Mouse (Mus musculus) kidney, postnatal 0 days (tissue): ENCODE measurements at regions not wholly inside any gene's neighbourhood (a gene's known extent, or its start where the extent isn't known, plus 50 kb on each side); places are given as distances from the start of the nearest gene placed in this dataset.

ENCODE experiments used
- ATAC-seq: fragments of 200-750 bp; cut with Nextera tagmentation; replicated peaks from 2 replicates; pipeline ENCODE4 v1.8.0; 2017; ENCODE audit warnings: low read depth, moderate number of reproducible peaks, moderate TSS enrichment, moderate library complexity; ENCODE audit not compliant: low FRiP score
- DNase-seq: peaks from one replicate; pipeline ENCODE4 v3.0.0-alpha.2; 2016; ENCODE audit warnings: low spot score
- H3K27ac ChIP-seq: fragments of 300-500 bp; sonication (generic); 2 replicates; pipeline ENCODE4 v1.5.1; 2014; ENCODE audit warnings: mild to moderate bottlenecking
- H3K27me3 ChIP-seq: fragments of 300-500 bp; sonication (generic); 2 replicates; pipeline ENCODE4 v1.6.1; 2014; ENCODE audit warnings: low read length, mixed read lengths; ENCODE audit not compliant: insufficient read depth
- H3K36me3 ChIP-seq: fragments of 300-500 bp; sonication (generic); 2 replicates; pipeline ENCODE4 v1.6.1; 2014; ENCODE audit warnings: low read length, mixed read lengths; ENCODE audit not compliant: insufficient read depth
- H3K4me1 ChIP-seq: fragments of 300-500 bp; sonication (generic); replicated peaks from 2 replicates; pipeline ENCODE4 v1.6.1; 2014; ENCODE audit warnings: antibody characterized with exemption, low read length, mixed read lengths; ENCODE audit not compliant: insufficient read depth
- H3K4me2 ChIP-seq: fragments of 300-500 bp; sonication (generic); 2 replicates; pipeline ENCODE4 v1.6.1; 2014; ENCODE audit warnings: mild to moderate bottlenecking, low read length, moderate library complexity, mixed read lengths
- H3K4me3 ChIP-seq: fragments of 300-500 bp; sonication (generic); replicated peaks from 2 replicates; pipeline ENCODE4 v1.5.1; 2014; ENCODE audit warnings: low read depth, low read length
- H3K9ac ChIP-seq: fragments of 300-500 bp; sonication (generic); 2 replicates; pipeline ENCODE4 v1.6.1; 2014; ENCODE audit warnings: low read depth, low read length
- H3K9me3 ChIP-seq: fragments of 300-500 bp; sonication (generic); replicated peaks from 2 replicates; pipeline ENCODE4 v1.6.1; 2016; ENCODE audit warnings: low read length, inconsistent platforms, mixed read lengths
- CTCF ChIP-seq: IDR thresholded peaks from 2 replicates; pipeline ENCODE4 v1.5.1; 2016; ENCODE audit warnings: antibody characterized with exemption, low read depth, mild to moderate bottlenecking, moderate library complexity
- WGBS: fragments of 180-500 bp; shearing (Covaris S2); extraction: QIAGEN DNeasy Blood & Tissue Kit; methylation state at CpG from one replicate; pipeline ENCODE4 v1.1.7; 2014; 5-methylcytosine and 5-hydroxymethylcytosine counted together

DNA sequence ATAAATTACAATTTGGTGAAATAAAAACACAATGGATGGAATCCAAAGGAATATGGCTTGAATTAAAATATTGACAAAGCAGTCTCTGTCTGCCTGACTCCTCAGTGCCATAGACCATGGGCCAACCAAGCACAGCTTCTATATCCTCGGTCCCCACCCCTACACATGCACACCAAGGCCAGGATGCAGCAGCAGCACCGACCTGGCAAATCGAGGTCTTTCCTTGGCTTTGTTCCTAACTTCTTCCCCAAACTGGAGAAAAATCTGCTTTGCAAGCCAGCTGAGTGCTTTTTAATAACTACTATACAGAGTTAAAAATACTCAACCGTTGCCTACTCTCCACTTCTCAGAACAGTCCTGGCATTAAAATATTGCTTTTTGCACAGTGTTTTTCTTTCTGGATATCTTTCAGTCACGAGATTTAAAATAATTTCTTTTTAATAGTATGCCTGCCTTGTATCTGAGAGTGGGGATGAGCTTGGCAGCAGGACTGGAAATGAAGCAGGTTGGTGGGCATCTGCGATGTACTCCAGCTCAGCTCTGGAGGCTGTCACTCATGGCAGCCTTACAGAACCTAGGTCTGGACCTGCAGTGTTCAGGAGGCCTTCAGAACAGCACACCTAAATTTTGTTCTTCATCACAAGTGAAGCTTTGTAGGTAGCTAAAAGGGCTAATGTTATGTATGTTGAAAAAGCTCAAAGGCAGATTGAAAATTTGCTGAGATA, 423.1 kb downstream of the Rnf144a start:
- ATAC-seq (no peak), DNase-seq (no peak)
- Histone ChIP-seq H3K4me3 (no peak overlapping the region), H3K9me3 (no peaks in the 10 kb centered on the region), H3K27ac (no peak overlapping the region), H3K36me3 (no peaks in the 10 kb centered on the region), H3K27me3 (no peaks in the 10 kb centered on the region), H3K4me2 (no peak overlapping the region), H3K4me1 (no peaks in the 10 kb centered on the region), H3K9ac (no peak overlapping the region)
- 79% methylated on average over 6 of the region's 6 CpGs for WGBS
- no peak for TF ChIP-seq CTCF

DNA sequence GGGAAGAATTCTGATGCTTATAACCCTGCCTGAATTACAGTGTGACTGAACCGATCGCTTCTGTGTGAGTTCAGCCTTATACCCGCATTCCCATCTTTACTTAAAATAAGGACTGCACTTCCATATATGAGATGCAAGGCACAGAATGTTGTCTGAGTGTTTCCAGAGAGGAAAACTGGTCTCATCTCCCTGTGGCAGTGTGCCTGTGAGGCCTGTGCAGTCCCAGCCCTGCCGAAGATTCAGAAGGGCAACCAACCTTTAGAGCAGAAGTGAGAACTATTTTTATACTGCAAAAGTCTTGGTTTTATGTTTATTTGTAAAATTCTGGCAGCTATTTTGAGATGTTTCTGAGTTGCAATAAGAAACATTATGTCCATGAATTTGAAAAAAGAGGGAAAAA, 432.5 kb downstream of the Rnf144a start:
- H3K36me3 ChIP-seq, result no peaks in the 10 kb centered on the region
- 92% methylated on average over 4 of the region's 4 CpGs for WGBS
- H3K27ac ChIP-seq, result no peak overlapping the region
- no peak overlapping the region for H3K4me2 ChIP-seq
- ATAC-seq (no peak), DNase-seq (no peak)
- H3K4me1 ChIP-seq, result no peaks in the 10 kb centered on the region
- no peaks in the 10 kb centered on the region for H3K9me3 ChIP-seq
- no peak for TF ChIP-seq CTCF
- no peak overlapping the region for H3K4me3 ChIP-seq
- H3K9ac ChIP-seq, result no peak overlapping the region
- H3K27me3 ChIP-seq, result no peaks in the 10 kb centered on the region

DNA sequence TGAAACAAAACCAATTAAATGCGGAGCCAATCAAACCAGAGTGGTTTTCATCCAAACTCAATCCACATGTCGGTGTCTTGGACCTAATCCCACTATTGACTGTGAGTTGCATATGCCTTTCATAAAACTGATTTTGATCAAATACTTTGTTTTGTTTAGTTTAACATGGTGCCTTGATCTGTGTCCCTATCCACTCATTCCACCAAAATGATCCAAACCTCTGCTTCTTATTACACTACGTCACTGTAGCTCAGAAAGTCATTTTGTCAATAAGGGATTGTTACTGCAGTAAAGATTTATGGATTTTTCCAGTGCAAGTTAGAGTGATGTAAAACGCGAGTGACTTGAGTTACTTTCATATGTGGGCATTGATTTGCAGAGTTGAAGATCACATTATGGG, 436.7 kb downstream of the Rnf144a start:
- 89% methylated on average over 5 of the region's 5 CpGs for WGBS
- H3K36me3 ChIP-seq, result no peaks in the 10 kb centered on the region

DNA sequence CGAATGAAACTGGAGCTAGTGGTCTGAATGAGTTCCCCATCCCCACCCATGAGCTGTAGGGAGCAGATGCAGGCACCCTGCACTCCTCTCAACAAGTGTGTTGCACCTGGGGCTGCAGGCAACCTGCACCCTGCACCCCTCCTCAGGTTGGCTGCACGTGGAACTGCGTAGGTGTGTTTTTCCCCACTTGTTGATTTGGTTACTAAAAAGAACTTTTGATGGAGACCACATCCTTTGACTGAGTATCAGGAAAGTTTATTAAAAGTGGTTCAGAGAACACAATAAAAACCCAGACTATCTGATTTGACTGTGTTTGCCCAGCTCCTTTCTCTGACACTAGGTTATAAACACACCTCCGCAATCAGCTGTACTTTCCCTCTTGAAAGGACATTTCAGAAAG, 456.5 kb downstream of the Rnf144a start:
- Histone ChIP-seq H3K27me3 (no peaks in the 10 kb centered on the region), H3K9ac (no peak overlapping the region), H3K27ac (no peak overlapping the region), H3K4me3 (no peak overlapping the region), H3K4me2 (no peak overlapping the region), H3K36me3 (no peaks in the 10 kb centered on the region), H3K4me1 (no peaks in the 10 kb centered on the region), H3K9me3 (no peaks in the 10 kb centered on the region)
- WGBS, result 82% methylated on average over 4 of the region's 4 CpGs
- DNase-seq (no peak), ATAC-seq (no peak)
- TF ChIP-seq CTCF, result no peak

More for the DNA sequence above, 436.7 kb downstream of the Rnf144a start:
- DNase-seq, result no peak
- TF ChIP-seq CTCF, result no peak
- Histone ChIP-seq H3K9ac (no peak overlapping the region), H3K4me1 (no peaks in the 10 kb centered on the region), H3K27me3 (no peaks in the 10 kb centered on the region), H3K4me3 (no peak overlapping the region), H3K27ac (no peak overlapping the region), H3K4me2 (no peak overlapping the region), H3K9me3 (no peaks in the 10 kb centered on the region)
- no peak for ATAC-seq

DNA sequence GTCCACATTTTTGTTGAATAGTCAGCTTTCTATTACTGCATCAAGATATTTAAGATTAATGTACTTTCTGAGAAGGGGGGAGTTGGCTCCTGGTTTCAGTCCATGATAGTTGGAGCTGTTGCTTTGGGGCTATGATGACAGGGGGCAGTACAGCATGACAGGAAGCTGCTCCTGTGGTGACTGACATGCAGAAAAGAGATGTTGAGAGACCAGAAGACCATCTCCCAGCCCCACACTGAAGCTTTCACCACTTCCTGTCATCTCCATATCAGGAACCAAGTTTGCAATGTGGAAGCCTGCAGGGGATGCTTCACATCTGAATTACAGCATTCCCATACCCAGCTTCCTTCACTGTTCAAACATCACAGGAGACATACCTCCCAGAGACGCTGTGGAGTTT, 457.5 kb downstream of the Rnf144a start:
- no peak overlapping the region for H3K4me3 ChIP-seq
- H3K4me2 ChIP-seq, result no peak overlapping the region
- WGBS, result 94% methylated on average over 1 of the region's 1 CpGs
- H3K27ac ChIP-seq, result no peak overlapping the region
- no peaks in the 10 kb centered on the region for H3K27me3 ChIP-seq
- no peak for TF ChIP-seq CTCF
- no peaks in the 10 kb centered on the region for H3K4me1 ChIP-seq
- no peaks in the 10 kb centered on the region for H3K9me3 ChIP-seq
- H3K9ac ChIP-seq, result no peak overlapping the region
- H3K36me3 ChIP-seq, result no peaks in the 10 kb centered on the region
- ATAC-seq (no peak), DNase-seq (no peak)

DNA sequence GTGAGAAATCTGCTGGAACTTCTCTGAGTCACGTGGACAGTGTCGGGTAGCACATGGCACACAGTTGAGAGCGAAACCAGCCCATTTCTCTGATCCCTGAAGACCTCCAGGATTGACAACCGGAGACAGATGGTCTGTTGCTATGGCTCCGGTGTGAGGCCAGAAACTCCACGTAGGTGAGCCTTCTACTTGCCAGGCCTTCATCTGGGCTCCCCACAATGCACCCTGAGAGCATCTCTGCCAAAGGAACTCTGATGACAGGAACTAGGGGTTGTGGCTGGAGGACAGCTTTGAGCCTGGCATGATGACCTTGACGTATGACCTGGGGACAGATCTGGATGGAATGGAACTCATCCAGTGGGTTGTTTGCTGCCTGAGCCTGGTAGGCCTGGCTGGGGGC, 467.9 kb downstream of the Rnf144a start:
- Histone ChIP-seq H3K36me3 (no peaks in the 10 kb centered on the region), H3K4me1 (no peaks in the 10 kb centered on the region), H3K27me3 (no peaks in the 10 kb centered on the region), H3K4me2 (no peak overlapping the region), H3K27ac (no peak overlapping the region), H3K9ac (no peak overlapping the region), H3K9me3 (no peaks in the 10 kb centered on the region), H3K4me3 (no peak overlapping the region)
- DNase-seq (no peak), ATAC-seq (no peak)
- no peak for TF ChIP-seq CTCF
- WGBS, result 78% methylated on average over 7 of the region's 7 CpGs

DNA sequence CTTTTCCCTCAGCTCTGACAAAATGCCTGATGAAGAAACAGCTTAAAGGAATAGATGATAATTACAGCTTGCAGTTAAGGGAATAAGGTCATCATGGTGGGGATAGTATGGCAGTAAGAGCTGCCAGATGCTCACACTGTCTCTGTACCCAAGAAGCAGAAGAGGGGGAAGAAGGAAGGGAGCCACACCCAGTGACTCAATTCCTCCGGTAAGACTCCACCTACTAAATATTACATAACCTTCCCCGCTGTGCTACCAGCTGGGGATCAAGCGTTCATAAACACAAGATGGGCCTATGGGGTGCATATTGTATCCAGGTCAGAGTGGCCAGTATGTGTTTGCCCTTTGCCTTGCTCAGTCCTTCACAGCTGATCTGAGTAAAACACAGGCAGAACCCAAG, 468.9 kb downstream of the Rnf144a start:
- no peaks in the 10 kb centered on the region for H3K36me3 ChIP-seq
- no peak overlapping the region for H3K4me3 ChIP-seq
- no peaks in the 10 kb centered on the region for H3K9me3 ChIP-seq
- no peak for TF ChIP-seq CTCF
- no peak for DNase-seq
- no peaks in the 10 kb centered on the region for H3K27me3 ChIP-seq
- no peak overlapping the region for H3K9ac ChIP-seq
- no peak for ATAC-seq
- H3K4me2 ChIP-seq, result no peak overlapping the region
- H3K4me1 ChIP-seq, result no peaks in the 10 kb centered on the region
- H3K27ac ChIP-seq, result no peak overlapping the region
- WGBS, result 91% methylated on average over 3 of the region's 3 CpGs
